In the genomic region with DNA sequence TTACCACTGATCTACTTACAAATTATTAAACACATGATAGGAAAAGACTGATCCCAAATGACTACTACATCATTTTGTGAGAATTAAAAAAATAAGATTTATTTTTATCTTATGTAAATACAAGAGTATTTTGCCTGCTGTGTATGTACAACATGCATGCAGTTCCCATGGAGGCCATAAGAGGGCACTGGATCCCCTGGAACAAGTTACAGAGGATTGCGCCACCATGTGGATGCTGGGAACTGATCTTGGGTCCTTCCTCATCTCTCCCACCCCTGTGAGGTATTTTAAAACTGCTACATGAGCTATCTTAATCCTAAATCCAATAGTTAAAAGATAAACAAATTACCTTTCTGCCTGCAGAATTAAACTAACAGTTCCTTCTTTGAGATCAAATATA, we compare ENCODE assay signal across 10 mouse cellular contexts.
DNase-seq lines count a peak whose midpoint lies in the region; ATAC-seq and TF ChIP-seq lines count a peak whose summit lies in the region.
"Had no signal": no experiment of that assay in that cellular context is flagged by ENCODE, and none has a peak within 500 bp of the region (broad histone marks: within the 10 kb centered on the region; RNA-seq: fewer than 3 reads in every experiment).

No protein-coding gene starts in this region.

- H3K27ac ChIP-seq in kidney, adult 2 months (ENCODE audit: insufficient read depth, low read depth, low read length) = no peak overlapping the region
- H3K27ac ChIP-seq: liver, embryonic 15.5 days had no signal

- H3K27me3 ChIP-seq in kidney, adult 2 months (replicated peaks; ENCODE audit: control insufficient read depth, insufficient read depth, low read length) = no peaks in the 10 kb centered on the region
- H3K27me3 ChIP-seq: liver, embryonic 15.5 days had no signal

- peak; percentile 36; the same call in 1 of the 2 replicates for TF ChIP-seq CTCF in kidney, adult 2 months (conservative IDR thresholded peaks at IDR 0.05; ENCODE audit: insufficient read depth, insufficient read length, low read depth, low read length)

- no peaks in the 10 kb centered on the region; the same call in 1 of the 2 replicates for H3K36me3 ChIP-seq in kidney, adult 2 months (ENCODE audit: control insufficient read depth, insufficient read depth, low read length)

- WGBS in kidney, adult 2 months = 100% methylated on average over 1 of the region's 1 CpGs

- no peak for TF ChIP-seq POLR2A in kidney, adult 2 months (IDR thresholded peaks at IDR 0.05; ENCODE audit: low read depth, low read length)

- DNase-seq in kidney, adult 2 months = no peak
- DNase-seq in kidney, adult 8-10 months = no peak
- DNase-seq in B cell, adult 2 months = peak; percentile 52 to 59
- DNase-seq in NIH3T3 (ENCODE audit: low read depth) = peak; percentile 59
- no peak for DNase-seq in neural tube, embryonic 10.5 days (ENCODE audit: extremely low spot score, low spot score)
- no peak for DNase-seq in cerebellum, postnatal 36 days
- no peak for DNase-seq in urinary bladder, postnatal 25 days (ENCODE audit: low spot score)
- DNase-seq: cerebellum, adult 11-12 months had no signal

- H3K4me3 ChIP-seq in kidney, adult 2 months (ENCODE audit: insufficient read depth, low read depth, low read length) = no peak overlapping the region
- H3K4me3 ChIP-seq: liver, embryonic 15.5 days had no signal

- peak; percentile 77 for ATAC-seq in megakaryocyte-erythroid progenitor cell, adult 5-6 weeks (replicated peaks; ENCODE audit: low FRiP score, low TSS enrichment, poor library complexity, severe bottlenecking)

- no peaks in the 10 kb centered on the region for H3K4me1 ChIP-seq in kidney, adult 2 months (ENCODE audit: control insufficient read depth, insufficient read depth, low read length)
- H3K4me1 ChIP-seq: liver, embryonic 15.5 days had no signal

Comparison
In these comparisons a context has a peak if more than half of its experiments do, and no peak if none do; other contexts are left out.
1. DNase-seq: peak in B cell, adult 2 months (2 of 2) and NIH3T3 (single experiment); none in kidney, adult 2 months (single experiment), kidney, adult 8-10 months (0 of 2), neural tube, embryonic 10.5 days (single experiment), cerebellum, postnatal 36 days (0 of 2) and urinary bladder, postnatal 25 days (single experiment).